Mouse (Mus musculus) adrenal gland, postnatal 4 days (tissue): Measurements from ENCODE around the gene Macrod2. TPM values are rescaled to one million over a fixed set of nuclear protein-coding genes. Genes with fewer than 3 reads are reported as not detected.

Source experiments
- DNase-seq, 2 experiments: peaks; one replicate each; pipeline ENCODE4 v3.0.0; 2021 to 2022; ENCODE audit warnings: low spot score in 2 of 2, mixed read lengths in 2 of 2
- total RNA-seq, 2 experiments: library from RNA; stranded (reverse); gene quantifications; 2 replicates each; pipeline ENCODE4 v1.2.3; 2021

Gene Macrod2
- total RNA-seq, 2 experiments from 2014 or later, result 7.4 to 9.6 TPM

DNA sequence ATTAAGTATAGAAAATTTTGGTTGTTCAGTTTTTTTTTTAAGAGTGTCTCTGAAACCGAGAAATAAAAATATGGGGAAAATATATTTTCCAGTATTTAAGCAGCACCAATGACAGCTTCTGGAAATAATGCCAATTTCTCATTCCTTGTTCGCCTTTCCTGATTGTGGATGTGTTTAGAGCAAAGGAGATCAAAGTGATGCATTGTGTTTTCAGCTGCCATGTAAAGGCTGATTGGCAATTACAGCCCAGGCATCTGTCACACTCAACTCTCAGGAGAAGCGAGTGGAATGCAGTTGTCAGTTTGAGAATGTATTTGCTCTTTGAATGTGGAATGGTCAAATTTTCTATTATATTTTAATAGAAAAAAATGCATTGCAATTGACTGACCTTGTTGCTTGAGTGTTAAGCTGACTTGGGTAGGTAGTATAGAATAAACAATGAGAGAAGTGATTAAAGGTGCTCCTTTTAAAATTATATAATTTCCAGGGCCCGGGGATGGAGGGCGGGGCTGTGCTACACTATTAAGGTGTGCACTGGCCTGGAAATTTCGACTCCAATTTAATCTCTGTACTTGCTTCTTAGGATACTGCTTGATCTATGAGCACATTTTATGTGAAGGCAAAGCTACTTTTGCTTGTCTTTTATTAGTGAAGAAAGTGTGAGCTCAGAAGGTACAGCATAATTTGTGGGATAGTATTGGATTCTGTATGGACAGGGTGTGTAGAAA lies 629.4 kb downstream of the Macrod2 start:
- DNase-seq, result no peak

DNA sequence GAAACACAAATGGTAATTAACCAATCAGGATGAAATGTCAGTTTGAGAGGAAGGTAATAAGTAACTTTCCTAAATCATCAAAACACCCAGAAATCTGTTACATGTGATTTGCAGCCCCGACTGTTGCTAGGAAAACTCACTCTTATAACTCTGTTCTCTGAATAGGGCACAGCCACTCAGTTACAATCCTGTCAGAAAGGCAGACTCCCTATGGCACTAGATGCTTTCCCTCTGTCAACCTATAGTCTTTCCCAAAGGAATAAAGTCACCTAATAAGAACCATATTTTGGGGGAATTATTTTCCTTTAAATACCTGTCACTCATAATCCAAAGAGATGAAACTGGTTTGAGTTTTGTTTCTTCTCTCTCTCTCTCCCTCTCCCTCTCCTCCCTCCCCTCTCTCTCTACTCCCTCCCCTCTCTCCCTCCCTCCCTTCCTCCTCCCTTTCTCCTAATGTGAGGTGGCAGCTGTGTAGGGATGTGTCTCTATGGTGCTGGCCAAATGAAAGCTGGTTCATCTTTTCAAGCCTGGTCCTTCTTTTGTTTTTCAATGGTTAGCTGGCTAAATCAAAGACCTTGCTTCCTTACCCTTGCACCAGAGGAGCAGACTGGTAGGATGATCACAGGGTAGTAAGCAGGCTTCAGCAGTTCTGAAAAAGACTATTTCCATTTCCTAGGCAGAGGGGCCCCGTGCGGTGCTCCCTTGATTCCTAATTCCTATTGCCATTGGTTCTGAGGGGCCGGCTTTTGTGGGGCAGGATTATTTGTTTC lies 661.8 kb downstream of the Macrod2 start:
- no peak for DNase-seq

DNA sequence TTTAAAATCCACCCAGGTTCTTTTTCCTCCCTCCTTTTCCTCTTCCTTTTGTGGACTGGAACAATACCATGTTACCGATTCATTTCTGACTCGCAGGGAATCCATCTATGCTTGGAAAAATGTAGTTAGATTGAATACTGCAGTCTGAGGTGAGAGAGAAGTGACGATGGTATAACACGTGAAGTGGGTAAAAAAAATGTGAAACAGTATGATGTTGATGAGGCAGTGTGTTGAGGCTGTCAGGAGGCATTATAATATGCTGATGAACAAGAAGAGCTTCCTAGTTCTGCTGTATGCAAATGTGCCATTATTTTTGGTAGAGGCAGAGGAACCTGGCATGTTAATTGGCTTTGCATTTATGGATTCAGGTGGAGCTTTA lies 662.3 kb downstream of the Macrod2 start:
- no peak for DNase-seq

DNA sequence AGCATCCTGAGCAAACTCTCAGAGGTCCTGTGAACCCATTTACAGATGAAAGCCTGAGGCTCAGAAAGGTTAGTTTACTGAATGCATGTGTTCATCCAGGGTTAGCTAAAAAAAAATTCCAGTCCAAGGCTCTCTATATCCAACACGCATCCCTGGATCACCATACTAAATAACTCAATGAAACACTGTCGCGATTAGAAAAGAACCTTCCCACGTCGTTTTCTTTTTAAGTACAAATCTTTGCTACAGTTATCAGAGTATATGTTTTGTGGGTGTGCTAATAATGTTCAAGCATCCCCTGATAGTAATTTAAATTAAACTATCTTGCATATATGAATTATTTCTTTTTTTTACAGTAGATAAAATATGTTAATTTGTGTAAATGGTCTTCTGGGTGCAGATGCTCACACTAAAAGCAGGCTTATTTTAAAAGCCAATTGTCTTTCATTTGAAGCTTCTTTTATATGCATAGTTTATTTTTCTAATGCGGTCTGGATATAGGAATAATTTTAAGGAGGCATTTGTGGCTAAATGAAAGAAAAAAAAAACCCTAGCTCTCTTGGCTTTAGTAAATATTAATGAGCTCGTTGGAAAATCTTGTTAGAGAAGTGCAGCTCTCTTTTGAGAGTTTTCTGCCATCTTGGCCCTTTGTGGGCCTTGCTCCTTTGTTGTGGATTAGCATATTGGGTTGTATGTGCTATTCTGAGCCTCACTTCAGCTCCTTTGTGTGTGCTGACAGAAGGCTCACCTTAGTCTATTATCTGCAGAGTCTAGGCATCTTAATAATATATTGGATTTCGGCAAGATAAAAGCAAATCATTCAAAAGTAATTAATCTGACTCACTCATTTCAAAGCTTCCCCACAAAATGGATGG lies 679.1 kb downstream of the Macrod2 start:
- DNase-seq, result no peak

DNA sequence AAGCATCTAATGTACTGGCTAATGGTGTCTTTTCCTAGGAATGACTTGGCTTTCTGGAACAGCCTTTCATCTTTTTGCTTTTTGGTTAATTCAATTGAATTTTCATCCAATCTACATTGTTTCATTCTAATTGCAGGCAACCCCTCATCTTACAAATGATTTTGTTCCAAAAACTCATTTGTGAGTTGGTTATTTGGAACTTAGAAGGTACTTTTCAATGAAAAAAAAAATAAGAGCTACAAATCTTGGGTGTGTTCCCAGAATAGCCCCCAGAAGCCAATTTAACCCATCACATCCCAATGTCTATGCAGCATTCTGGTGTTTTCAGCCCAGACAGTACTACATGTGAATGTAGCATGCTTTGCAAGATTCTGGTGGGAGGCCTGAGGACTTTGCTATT lies 683.1 kb downstream of the Macrod2 start:
- DNase-seq, result no peak

DNA sequence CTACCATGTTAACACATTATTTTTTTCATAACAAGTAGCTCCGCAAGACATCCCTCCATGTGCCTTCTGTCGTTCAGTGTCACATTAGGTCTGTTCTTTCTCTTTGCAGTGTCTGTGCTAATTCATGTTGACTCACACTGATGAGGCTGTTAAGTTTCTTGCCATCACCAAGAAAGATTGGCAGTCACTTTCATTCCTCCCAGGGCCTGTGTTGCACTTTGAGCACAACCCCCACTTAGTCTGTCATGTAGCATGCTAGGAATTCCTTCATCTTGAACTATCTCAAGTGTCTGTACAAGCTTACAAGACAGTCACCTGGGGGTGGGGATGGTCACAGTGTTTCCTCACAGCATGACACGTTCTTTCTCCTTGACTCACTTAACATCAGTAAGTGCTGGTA lies 696.2 kb downstream of the Macrod2 start:
- DNase-seq, result no peak

DNA sequence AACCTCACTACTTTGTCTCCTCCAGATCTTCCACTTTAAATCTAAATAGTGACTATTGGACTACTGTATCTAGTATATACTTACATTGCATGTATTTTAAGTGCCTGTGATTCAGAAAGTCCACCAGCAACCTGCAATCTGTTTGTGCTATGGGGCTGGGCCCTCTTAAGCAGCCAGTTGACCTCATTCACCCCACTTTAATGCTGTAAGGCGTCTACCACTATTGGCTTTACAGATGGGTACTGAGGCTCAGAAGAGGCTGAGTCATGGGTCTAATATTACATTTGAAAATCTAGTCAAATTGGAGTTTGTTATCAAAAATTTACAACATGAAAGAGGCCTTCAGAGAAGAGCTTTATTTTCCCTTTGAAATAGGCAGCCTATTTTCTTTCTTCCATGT lies 722.5 kb downstream of the Macrod2 start:
- no peak for DNase-seq

DNA sequence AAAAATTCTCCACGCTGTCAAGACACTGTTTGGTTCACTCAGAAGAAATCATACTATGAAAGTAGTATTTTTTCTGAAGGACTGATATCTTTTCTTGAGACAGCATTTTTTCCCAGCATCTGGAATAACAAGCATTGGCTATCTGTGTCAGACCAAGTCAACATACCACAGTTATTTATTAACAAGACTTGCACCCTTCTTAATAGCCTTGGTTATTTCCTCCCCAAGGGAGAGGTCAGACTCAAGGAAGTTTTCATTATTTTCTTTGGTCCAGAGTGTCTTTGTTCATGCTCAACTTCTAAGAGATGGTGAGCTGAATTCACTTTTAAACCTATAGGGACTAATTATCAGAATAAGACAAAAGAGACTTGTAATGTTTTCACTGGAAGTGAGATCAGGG lies 728.8 kb downstream of the Macrod2 start:
- DNase-seq, result no peak

DNA sequence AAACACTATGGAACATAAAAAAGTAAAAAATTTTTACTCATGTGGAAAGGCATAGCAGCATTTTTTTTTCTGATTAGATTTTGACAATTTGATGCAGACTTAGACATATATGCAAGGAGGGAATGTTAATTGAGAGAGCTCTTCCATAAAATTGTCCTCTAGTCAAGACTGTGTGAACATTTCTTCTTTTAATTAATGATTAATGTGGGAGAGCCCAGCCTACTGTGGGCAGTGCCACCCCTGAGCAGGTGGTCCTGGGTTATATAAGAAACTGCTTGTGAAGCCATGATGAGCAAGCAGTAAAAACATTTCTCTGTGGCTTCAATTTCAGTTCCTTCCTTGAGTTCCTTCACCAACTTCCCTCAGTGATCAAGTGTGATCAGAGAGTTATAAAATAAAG lies 730.5 kb downstream of the Macrod2 start:
- no peak for DNase-seq

DNA sequence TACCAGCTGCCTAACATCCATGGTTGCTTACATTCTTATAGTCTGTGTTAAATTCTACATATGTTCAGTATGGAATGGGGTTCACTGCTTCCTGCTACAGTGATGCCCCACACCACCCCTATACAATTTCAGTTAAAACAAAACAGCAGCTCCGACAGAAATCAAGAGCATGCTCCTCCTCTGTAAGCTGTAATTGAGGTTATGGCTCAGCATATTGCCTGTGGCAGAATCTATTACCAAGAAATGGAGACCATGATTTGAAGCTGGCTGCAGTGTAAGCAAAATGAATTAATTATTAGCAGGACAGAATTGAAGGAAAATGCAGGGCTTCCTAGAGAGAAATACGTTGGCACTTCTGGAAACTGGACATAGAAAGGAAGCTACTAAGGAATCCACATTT lies 747.2 kb downstream of the Macrod2 start:
- DNase-seq, result no peak

DNA sequence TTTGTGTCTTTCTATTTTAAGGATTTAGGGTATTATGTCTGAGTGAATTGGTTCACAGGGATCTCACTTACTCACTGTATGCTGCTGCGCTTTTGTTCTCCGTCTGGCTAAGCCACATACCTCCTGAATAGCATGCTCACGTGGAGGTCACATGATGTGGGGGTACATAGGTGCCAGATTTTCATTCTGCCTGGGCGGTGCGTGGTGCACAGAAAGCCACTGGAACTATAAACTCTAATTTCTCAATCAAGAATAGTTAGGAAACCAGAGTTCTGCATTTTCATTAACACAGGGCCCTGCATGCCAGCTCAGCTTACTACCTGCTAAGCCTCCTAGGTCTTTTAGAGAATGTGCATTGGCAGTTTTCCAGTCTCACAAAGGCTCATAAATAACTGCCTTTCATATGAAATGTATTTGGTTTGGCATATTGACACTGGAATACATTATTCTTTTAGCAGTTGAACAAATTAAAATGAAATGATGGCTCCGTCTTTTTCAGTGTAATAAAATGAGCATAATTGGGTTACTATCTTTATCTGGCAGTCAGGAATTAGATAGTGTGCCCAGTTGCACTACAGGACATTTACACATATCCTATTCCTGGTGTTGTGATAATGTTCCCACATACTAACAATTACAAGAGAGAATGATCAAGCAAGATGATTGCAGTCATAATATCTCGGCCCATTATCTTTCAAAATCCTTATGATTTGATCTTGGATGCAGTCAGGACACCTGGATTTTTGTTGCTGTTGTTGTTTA lies 757.1 kb downstream of the Macrod2 start:
- DNase-seq, result no peak

DNA sequence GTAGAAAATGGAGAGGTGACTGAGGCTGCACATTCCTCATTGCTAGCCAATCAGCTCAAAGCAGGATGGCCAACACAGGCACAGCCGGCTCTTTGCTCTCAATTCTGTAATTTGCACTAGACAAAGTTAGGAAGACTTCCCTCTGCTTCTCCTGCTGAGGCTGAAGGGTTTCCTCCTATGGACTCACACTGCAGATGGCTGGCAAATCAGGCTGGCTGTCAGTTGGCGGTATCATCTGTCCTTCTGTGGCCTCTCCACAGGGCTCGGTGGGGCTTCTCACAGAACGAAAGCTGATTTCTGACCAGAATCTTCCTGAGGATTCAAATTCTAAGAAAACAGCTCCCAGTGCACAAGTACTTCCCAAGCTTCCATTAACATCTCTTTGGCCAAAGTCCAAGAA lies 760.9 kb downstream of the Macrod2 start:
- DNase-seq, result no peak

DNA sequence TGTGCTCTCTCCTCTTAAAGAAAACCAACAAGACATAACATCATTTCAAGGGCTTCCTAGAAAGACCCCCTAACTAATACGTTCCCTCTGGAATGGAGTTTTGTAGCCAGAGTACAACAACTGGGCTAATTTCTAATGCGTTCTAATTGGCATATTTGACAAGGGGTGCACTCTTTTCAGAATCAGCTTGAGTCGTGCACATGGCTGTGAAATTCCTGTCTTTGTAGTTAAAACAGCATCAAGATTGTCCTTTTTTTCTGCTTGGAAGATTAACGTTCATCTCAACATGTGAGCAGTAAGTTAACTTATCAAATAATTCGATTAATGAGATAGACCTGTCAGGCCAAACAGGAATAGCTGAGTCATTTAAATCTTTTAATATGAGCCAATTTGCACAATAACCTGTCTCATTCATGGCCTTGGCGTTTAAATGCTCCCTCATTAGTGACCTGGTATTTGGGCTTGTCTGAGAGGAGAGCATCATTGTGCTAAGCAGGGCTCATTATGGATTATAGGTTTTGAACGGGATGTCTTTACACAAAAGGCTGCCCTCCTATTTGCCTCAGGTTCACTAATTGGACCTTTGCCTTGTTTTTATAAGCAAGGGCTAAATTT lies 762.0 kb downstream of the Macrod2 start:
- DNase-seq, result no peak

DNA sequence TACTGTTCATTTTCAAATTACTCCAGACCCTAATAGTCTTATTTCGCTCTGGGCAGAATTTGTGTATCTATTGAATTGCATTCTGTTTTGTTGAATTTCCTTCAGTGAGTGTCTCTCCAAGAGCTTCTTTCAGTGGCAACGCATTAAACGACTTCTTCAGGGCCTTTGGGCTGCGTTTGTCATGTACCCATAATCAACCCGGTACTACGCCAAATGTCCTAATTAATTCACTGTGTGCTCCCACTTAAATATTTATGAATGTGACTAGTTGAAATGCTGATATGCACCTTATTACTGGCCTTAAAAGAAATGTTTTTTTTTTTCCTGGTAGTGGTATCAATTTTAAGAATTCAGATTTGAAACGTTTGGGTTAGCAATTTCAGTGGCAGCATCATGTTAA lies 763.1 kb downstream of the Macrod2 start:
- no peak for DNase-seq

DNA sequence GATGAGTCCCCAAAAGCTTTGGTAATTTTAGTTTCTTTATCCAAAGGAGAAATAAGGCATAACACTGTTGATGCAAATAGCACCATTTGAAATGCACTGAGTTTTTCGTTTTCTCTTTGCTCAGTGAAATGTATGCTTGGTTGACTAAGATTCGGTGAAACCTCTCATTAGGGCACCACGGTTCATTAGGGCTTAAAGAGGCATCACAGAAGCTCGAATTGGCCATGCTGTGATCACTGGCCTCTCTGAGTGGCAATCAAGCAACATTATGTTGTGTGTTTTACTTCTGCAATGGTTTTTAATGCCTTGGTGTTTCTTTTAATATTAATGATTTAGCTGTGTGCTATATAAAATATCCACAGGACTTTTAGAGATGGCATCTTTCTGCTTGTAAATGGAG lies 768.8 kb downstream of the Macrod2 start:
- no peak for DNase-seq

DNA sequence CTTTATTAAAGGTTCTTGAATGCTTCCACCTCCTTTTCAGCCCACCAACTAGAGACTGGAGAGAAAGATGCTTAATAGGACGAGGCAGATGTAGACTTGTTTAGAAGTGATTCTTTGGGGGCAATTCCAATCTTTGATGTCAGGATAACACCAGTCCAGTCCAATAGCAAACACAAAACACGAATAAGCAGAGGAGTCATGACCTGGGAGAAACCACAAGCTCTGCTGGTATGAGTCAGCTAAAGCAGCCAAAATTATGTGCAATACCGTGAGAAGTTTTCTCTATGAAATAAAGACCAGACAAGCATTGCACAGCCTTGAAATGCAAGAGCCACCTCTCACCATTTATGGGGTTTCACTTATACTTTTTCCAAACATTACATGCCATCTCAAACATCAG lies 774.5 kb downstream of the Macrod2 start:
- DNase-seq, result no peak

DNA sequence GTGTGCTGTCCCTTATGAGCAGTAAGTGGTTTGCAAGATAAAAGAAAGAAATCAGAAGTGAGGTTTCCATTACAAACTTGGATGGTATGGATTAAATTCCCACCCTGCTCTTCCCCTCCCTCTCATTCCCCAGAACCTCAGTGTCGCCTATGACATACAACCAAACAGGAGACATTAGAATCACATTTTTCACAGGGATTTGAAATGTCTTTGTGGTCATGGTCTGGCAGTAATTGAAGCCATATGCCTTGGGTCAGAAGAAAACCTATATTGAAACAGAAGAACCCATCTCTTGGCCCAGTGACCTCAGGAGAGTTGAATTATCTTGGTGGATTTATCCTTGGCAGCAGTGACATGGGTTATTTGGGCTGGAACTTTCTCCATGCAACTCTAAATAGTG lies 778.1 kb downstream of the Macrod2 start:
- DNase-seq, result no peak

DNA sequence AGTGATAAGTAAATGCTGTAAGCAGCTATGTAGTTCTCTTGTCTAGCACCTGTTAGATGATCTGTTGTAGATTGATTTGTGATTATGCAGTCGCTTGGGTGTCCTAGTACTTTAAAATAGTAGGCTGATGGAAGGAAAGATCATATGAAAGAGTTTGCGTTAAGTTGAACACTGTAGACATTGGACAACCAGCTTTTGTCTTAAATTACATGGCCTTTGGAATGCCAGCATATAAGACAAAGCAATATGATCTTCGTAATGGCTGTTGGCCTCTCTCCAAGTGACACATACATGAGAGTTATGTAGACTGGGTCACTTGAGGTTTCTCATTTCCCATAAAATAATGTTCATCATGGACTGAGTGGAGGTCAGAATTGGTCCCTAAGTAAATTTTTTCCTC lies 778.5 kb downstream of the Macrod2 start:
- no peak for DNase-seq

DNA sequence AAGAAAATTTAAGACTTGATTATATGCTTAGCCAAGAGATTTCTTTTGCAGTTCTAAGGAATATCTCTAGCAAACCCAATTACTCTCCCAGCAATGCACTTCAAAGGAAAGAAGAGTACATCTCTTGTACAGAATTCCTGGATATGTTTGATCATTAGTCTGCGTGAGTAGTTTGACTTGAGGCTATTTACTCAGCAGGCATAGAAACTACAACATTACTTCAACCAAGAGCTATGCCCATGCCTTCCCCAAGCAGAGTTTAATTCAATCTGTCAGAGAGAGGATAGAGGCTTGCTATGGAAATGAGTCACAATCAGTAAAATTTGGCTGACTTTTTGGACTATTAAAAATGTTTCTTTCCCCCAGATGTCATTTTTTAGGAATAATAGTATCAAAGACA lies 785.5 kb downstream of the Macrod2 start:
- no peak for DNase-seq

DNA sequence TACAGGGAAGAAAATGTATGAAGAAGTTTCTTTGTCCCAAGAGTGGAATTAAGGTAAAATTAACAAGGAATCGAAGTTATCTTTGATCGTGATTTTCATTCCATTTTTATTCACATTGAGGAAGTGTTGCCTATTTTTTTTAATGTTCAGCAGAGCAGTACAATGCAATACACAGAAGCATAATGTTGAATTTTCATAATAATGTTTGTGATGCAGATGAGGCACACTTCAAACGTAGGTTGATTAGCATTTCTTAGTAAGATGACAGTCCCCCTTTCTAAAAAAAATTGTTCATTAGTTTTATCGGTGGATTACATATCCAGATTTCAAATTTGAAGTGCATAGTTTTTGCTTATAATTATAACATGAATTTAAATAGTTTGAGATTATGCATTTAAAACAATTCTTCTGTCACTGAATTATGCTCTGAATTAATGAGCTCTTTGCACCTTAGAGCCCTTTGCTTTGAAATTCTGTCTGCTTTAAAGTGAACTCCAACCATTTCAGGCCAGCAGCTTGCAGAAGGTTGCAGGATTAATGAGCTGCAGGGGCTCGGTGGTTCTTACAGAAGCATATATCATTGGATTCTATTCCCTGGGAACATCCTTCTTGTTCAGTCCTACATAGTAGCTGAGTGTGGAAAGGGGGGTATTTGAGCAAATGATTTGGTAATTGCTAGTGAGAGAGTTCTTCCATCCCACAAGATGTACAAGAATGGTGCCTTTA lies 787.1 kb downstream of the Macrod2 start:
- DNase-seq, result no peak
